Mouse (Mus musculus) spleen, adult 2 months (tissue): ENCODE measurements around the gene Tbc1d19.

ENCODE experiments used
- CTCF ChIP-seq: fragments of 200-500 bp; IDR thresholded peaks from 2 replicates; pipeline ENCODE4 v1.5.1; 2011; ENCODE audit warnings: mild to moderate bottlenecking, inconsistent platforms; ENCODE audit not compliant: insufficient read depth, insufficient read length, insufficient replicate concordance; ENCODE audit errors: extremely low read depth
- POLR2A ChIP-seq: fragments of 200-500 bp; IDR thresholded peaks from 2 replicates; pipeline ENCODE4 v1.6.1; 2011; ENCODE audit warnings: low read depth, low read length, inconsistent platforms

DNA sequence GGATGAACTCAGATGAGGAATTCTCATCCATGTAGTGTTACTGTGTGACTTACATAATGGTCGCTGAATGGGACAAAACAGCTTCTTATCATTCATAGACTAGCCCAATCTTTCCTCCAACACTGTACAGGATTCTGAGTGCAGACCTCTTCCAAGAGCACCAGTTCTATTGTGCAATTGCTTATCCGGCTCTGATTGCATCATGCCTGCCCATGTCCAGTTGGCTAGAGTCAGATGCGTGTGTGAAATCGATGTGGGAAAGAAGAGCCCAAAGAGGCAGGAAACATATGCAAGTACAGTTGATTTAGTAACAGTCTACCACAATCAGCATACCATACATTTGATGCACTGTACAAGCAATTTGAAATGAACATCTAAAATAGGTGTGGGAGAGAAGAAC, 127.8 kb downstream of the Tbc1d19 start:
- no peak for TF ChIP-seq CTCF
- TF ChIP-seq POLR2A, result no peak
